Mouse (Mus musculus) c-Kit-positive CD71-positive TER-119-negative erythroid progenitor cells, embryonic 14.5 days (primary cell): Measurements from ENCODE around the gene BC004004.

Source experiments
- DNase-seq: peaks from one replicate; pipeline ENCODE4 v3.0.0-alpha.2; 2013; ENCODE audit warnings: low read depth

BC004004 gene

GRCm38 (mm10) chr17:29322603-29322962, 54.0 kb downstream of the BC004004 start:
- no peak for DNase-seq

GRCm38 (mm10) chr17:29323625-29324024, 55.0 kb downstream of the BC004004 start:
- no peak for DNase-seq

DNA sequence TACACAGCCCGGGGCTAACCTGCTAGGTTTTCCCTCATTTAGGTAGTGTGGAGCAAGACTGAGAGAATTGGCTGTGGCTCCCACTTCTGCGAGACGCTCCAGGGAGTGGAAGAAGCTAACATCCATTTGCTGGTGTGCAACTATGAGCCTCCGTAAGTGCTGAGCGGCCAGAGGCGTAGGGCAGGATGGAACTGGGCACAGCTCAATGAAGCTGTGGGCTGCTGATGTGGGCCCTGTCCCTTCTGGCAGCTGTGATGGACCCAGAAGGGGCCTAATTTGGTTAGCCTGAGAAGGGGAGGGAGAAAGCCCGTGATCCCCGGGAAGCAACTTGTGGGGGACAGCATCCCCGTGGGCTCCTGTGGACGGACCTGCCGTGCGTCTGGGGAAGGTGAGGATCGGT, 57.2 kb downstream of the BC004004 start:
- DNase-seq: no peak

DNA sequence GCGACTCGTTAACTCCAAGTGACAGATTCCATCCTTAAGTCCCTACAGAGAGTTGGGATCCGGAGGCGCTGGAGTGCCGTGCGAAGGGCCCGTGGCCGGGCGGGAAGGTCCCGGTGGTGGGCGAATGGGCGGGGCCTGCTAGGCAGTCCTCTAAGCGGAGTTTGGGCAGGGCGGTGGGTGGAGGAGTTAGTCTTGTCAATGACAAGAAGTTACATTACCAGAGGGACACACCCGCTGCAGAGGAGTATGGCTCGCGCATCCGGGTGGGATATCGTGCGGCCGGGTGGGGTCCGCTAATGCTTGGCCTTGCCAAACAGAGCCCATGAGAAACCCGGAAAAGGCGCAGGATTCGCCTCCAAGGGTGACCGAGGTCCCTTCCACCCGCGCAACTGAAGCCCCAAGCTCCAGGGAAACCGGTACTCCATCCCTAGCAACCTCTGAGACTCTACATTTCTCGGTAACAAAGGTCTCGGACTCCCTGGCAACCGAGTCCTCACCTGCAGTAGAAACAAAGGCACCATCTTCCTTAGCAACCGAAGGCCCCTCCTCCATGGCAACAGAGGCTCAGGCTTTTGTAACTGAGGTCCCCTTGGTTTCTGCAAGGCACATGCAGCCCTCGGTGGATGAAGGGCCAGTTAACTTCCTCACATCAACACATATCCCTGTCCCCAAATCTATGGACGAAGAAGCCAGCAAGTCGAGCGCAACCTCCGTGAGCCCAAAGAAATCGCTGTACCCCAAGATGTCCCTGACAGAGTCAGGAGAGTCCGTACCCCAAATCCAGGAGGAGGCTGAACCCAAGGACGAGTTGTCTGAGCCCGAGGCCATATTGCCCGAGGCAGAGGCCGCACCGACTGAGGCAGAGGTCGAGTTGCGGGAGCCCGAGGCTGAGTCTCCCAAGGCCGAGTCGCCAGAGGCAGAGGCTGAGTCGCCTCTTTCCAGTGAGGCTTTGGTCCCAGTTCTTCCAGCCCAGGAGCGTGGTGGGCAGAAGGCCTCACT, 58.2 kb downstream of the BC004004 start:
- DNase-seq: no peak

DNA sequence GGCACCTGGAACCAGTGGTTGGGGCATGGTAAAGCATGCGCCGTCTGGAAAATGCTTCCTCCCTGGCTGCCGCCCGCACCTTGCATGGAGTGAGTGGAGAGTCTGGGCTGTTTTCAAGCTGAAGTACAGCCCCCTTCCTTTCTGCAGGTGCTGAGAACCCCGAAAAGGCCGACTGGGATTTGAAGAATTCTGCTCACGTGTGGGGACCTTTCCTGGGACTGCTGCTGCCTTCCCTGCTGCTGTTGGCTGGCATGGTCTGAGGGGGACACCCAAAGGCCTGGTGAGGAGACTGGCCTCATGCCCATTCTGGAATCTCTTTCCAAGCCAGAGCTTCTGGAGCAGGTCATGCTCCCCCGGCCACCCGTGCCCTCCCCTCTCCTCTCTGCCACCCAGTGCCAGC, 59.1 kb downstream of the BC004004 start:
- DNase-seq: no peak

- DNase-seq: no peak
Observed at GRCm38 (mm10) chr17:29330221-29330620, 61.6 kb downstream of the BC004004 start.

DNA sequence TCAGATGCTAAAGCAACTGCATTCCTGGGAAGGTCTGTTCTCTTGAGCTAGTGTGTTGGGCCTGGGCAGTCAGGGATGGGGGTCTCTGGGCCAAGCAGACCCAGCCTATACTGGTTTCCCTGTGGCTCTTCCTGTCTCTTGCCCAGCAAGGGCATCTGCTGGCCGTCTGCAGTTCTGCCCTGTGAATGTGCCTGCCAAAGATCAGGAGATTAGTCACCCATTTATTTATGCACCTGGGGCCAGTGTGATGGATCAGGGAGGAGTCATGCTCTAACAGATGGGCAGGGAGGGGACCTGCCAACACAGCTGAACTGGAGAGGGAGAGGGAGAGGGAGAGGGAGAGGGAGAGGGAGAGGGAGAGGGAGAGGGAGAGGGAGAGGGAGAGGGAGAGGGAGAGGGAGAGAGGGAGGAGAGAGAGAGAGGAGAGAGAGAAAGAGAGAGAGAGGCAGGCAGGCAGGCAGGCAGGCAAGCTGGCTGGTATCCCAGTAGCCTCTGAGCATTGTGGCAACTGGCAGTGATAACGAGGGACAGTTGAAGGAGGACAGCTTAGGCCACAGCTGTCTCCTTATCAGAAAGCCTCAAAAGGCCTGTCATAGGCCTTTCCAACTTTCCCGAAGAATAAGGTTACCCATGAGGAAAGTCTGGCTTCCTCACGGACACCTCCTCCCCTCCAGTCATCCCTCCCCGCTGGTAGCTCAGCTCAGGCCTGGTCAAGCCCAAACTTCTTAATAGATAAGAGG, 62.3 kb downstream of the BC004004 start:
- DNase-seq: no peak

- no peak for DNase-seq
Observed at GRCm38 (mm10) chr17:29332186-29332685, 63.6 kb downstream of the BC004004 start.

DNA sequence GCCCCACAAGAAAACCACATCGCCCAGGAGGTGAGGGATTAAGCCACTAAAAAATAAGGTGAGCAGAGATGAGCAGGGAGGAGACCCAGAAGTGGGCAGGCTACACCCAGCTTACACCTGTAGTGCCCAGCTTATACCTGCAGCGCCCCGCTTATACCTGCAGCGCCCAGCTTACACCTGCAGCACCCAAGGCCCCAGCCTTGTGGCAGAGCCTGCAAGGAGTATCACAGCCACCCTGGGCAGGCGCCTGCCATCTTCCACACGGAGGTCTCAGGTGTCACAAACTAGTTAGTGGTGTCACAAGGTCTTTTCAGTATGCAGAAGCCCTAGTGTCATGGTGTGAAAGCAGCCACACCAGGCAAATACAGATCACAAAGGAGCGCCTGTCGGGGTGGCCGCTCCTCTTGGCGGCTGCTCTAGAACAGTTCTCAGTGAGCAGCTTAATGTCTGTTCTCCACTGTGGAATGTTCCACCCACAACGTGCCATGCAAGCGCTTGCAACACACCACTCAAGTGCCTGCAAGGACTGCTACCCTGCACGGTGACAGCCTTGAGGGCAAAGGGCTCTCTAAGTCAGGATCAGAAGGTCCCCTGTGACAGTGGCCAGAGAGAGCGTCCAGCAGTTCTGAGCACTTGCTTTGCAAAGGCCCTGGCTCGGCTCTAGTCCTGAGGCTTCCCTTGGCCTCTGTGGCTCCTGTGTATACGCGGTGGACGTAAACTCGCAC, 67.8 kb downstream of the BC004004 start:
- no peak for DNase-seq

GRCm38 (mm10) chr17:29337979-29338823, 69.6 kb downstream of the BC004004 start:
- no peak for DNase-seq

GRCm38 (mm10) chr17:29339170-29339768, 70.7 kb downstream of the BC004004 start:
- DNase-seq: no peak

- no peak for DNase-seq
Observed at GRCm38 (mm10) chr17:29340406-29341261, 72.0 kb downstream of the BC004004 start.

- no peak for DNase-seq
Observed at GRCm38 (mm10) chr17:29341591-29342003, 73.0 kb downstream of the BC004004 start.

DNA sequence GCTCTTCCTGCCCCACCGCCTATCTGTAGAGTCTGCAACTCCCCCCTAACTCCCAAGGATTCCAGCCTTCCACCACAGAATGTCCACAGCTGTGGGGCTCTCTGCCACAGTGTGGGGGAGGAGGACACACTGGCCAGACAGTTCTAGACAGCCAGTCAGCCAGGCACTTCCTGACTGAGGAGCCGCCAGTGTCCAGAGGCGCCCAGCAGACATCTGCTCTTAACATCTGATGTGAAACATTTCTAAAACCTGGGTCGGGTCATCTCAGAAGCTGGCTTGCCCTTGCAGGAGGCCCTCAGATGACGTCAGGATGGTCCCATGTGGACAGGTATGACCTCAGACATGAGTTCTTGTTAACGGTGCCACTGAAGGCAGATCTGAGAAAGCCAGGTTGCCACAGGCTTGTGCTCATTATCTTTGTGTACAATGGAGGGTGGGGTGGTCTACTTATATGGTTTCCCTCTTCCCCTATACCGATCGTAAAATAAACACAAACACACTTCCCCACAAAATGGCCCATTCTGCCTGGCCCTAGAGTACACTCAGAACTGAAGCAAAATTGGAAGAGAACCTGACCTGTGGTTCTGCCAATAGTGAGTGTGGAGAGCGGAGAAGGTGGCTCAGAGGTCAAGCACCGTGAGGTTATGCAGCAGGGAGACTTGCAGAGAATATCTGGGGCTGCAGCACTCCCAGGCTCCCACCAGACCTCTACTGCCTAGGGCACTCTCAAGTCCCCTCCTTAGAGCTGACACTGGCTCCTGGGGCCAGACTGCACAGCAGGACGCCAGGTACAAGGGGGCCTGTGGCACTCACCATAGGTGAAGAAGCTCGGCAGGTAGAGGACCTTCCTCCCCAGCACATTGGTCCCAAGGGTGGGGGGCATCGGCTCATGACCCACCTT, 73.7 kb downstream of the BC004004 start:
- DNase-seq: no peak

- DNase-seq: no peak
Observed at GRCm38 (mm10) chr17:29343241-29343640, 74.7 kb downstream of the BC004004 start.

GRCm38 (mm10) chr17:29345272-29345671, 76.7 kb downstream of the BC004004 start:
- no peak for DNase-seq

DNA sequence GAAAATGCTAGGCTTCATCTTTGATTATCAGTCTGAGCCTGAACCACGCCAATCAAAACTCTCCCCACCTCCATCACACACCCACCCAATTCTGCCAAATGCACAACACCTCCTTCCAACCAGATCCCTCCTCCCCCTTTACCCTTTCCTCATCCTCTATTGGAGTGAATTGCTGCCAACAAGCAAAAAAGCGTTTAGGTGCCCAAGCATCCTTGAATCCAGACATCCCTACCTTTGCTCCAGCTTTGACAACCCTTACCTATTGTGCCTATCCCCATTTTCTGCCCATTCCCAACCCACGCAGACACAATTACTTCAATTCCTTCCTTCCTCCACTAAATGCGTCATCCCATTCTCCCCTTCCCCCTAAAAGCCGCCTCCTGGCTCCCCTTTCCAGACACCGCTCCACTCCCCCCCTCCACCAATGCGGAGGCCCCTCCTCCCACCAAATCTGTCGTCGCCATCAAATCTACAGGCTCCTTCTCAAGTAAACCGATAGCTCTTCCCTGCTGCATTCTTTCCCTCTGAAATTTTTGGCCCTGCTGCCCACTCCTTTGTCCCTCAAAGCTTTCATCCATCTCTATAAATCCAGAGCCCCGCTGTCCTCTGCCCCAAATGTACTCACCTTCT, 78.0 kb downstream of the BC004004 start:
- no peak for DNase-seq

DNA sequence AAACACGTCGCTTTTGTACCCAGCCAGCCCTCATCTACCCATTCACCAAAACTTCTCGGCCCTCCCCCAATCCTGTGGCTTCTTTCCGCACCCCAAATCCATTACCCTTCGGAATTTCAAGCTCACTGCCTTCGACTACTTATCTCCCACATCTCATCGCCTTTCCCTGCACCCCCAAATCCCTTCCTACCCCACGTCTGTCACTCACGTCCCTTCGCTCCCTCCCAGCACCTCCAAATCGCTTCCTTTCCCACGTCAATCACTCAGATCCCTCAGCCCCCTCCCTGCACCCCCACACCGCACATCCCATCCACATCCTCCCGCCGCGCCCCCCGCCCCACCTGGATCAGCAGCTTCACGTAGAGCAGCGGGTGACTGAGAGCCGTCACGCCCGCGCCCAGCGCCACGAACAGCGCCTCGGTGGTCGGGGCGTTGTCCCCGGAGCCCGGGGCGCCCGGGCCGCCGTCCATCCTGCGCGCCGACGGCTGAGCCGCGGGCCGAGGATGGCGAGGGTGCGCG, 78.6 kb downstream of the BC004004 start:
- DNase-seq: no peak
